Mouse (Mus musculus) hindbrain, embryonic 16.5 days (tissue): ENCODE data around the gene Ube4a. TPM values are rescaled to one million over a fixed set of nuclear protein-coding genes. Genes with fewer than 3 reads are reported as not detected.

Source experiments
- ATAC-seq: fragments of 200-750 bp; cut with Nextera tagmentation; 2 replicates; pipeline ENCODE4 v1.8.0; 2017; ENCODE audit warnings: moderate TSS enrichment, moderate library complexity
- H3K27ac ChIP-seq: fragments of 300-500 bp; sonication (generic); 2 replicates; pipeline ENCODE4 v1.5.1; 2014; ENCODE audit warnings: low read depth, mild to moderate bottlenecking, control low read depth, low read length, moderate library complexity
- H3K27me3 ChIP-seq: fragments of 300-500 bp; sonication (generic); replicated peaks from 2 replicates; pipeline ENCODE4 v1.6.1; 2014; ENCODE audit warnings: low read length; ENCODE audit not compliant: control insufficient read depth, insufficient read depth
- H3K36me3 ChIP-seq: fragments of 300-500 bp; sonication (generic); 2 replicates; pipeline ENCODE4 v1.6.1; 2014; ENCODE audit warnings: mild to moderate bottlenecking, low read length, moderate library complexity, mixed read lengths; ENCODE audit not compliant: control insufficient read depth, insufficient read depth
- H3K4me1 ChIP-seq: fragments of 300-500 bp; sonication (generic); 2 replicates; pipeline ENCODE4 v1.6.1; 2014; ENCODE audit warnings: low read depth, low read length; ENCODE audit not compliant: control insufficient read depth, insufficient read depth
- H3K4me2 ChIP-seq: fragments of 300-500 bp; sonication (generic); 2 replicates; pipeline ENCODE4 v1.6.1; 2014; ENCODE audit warnings: mild to moderate bottlenecking, low read length, control low read depth, moderate library complexity
- H3K4me3 ChIP-seq: fragments of 300-500 bp; sonication (generic); 2 replicates; pipeline ENCODE4 v1.5.1; 2014; ENCODE audit warnings: mild to moderate bottlenecking, low read length, control low read depth, moderate library complexity
- H3K9ac ChIP-seq: fragments of 300-500 bp; sonication (generic); 2 replicates; pipeline ENCODE4 v1.6.1; 2014; ENCODE audit warnings: low read depth, mild to moderate bottlenecking, control low read depth, low read length, moderate library complexity
- H3K9me3 ChIP-seq: fragments of 300-500 bp; sonication (generic); 2 replicates; pipeline ENCODE4 v1.6.1; 2014; ENCODE audit warnings: mild to moderate bottlenecking, low read length, moderate library complexity; ENCODE audit not compliant: control insufficient read depth
- WGBS: fragments of 180-500 bp; shearing (Covaris S2); extraction: QIAGEN DNeasy Blood & Tissue Kit; methylation state at CpG from one replicate; pipeline ENCODE4 v1.1.7; 2014; 5-methylcytosine and 5-hydroxymethylcytosine counted together
- polyA plus RNA-seq: library from polyadenylated mRNA; unstranded; fragments of >200 nt; fragmentation: Nextera tagmentation; extraction: Ambion mirVana; gene quantifications from 2 replicates; pipeline ENCODE4 v1.2.1, GENCODE M21; 2015

The Ube4a gene
- polyA plus RNA-seq, 1 experiment from 2014 or later: 31.8 TPM

- peak within 1 kb of the TSS; percentile 71 for H3K4me3 ChIP-seq
- peak within 1 kb of the TSS; percentile 87 for H3K4me2 ChIP-seq
- under 1% methylated on average over 48 of the region's 48 CpGs for WGBS
- peak; percentile 93 for ATAC-seq
- H3K9me3 ChIP-seq: no peaks in the 10 kb centered on the region
- H3K27me3 ChIP-seq: no peaks in the 10 kb centered on the region
- H3K27ac ChIP-seq: peak within 1 kb of the TSS; percentile 92
- peak within 1 kb of the TSS; percentile 84 for H3K9ac ChIP-seq
- H3K36me3 ChIP-seq: no peaks in the 10 kb centered on the region
- peaks cover 5% of the 10 kb centered on the region for H3K4me1 ChIP-seq
Observed at GRCm38 (mm10) chr9:44920374-44921122, 44.9 kb downstream of the Ube4a start, which contains the start of gene Atp5l. Gene Atp5l, minus strand, starts transcription at chr9:44920742.

DNA sequence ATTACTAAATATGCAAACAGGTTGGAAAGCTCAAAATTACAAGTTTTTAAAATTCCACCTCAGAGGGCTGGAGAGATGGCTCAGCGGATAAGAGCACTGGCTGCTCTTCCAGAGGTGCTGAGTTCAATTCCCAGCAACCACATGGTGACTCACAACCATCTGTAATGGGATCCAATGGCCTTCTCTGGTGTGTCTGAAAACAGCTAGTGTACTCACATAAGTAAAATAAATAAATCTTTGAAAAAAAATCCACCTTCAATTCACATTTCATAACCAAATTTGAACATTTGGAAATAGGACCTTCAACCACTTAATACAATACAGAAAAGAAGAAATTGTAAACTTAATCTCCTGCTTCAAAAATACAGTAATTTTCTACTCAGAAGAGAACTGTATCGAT lies 45.8 kb downstream of the Ube4a start:
- Histone ChIP-seq H3K4me2 (peak overlapping the region; percentile 87), H3K9me3 (no peaks in the 10 kb centered on the region), H3K27ac (no peak overlapping the region), H3K9ac (peak overlapping the region; percentile 84), H3K27me3 (no peaks in the 10 kb centered on the region), H3K4me3 (peak overlapping the region; percentile 71), H3K36me3 (no peaks in the 10 kb centered on the region), H3K4me1 (peaks cover 12% of the 10 kb centered on the region)
- WGBS: 44% methylated on average over 2 of the region's 2 CpGs
- no peak for ATAC-seq

- Histone ChIP-seq H3K9me3 (no peaks in the 10 kb centered on the region), H3K4me3 (no peak overlapping the region), H3K9ac (no peak overlapping the region), H3K4me1 (peaks cover 13% of the 10 kb centered on the region), H3K27ac (no peak overlapping the region), H3K36me3 (peaks cover 8% of the 10 kb centered on the region), H3K4me2 (no peak overlapping the region), H3K27me3 (no peaks in the 10 kb centered on the region)
- ATAC-seq: no peak
- WGBS: 36% methylated on average over 1 of the region's 1 CpGs
Observed at GRCm38 (mm10) chr9:44916196-44916595, 49.2 kb downstream of the Ube4a start.

DNA sequence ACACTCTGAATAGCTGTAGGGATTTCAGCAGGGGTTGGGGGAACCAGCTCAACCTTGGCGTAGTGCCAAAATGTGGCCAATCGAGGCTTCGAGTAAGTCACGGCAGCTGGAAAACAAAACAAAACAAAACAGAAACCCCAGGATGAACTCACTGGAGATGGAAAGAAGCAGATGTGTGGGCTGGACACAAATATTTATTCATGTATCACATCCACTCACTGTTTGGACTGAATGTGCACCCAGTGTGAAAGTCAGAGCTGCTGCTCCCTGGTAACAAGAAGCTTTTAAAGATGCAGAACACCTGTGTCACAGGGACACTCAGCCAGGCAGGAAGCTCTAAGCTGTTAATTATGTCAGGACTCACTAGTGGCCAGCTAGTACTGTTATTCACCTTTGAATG lies 50.7 kb downstream of the Ube4a start:
- Histone ChIP-seq H3K4me3 (no peak overlapping the region), H3K9ac (no peak overlapping the region), H3K9me3 (no peaks in the 10 kb centered on the region), H3K27ac (no peak overlapping the region), H3K4me2 (no peak overlapping the region), H3K4me1 (peaks cover 13% of the 10 kb centered on the region), H3K36me3 (peaks cover 16% of the 10 kb centered on the region), H3K27me3 (no peaks in the 10 kb centered on the region)
- WGBS: 24% methylated on average over 4 of the region's 4 CpGs
- no peak for ATAC-seq

- no peak overlapping the region for H3K4me3 ChIP-seq
- H3K9ac ChIP-seq: no peak overlapping the region
- H3K4me1 ChIP-seq: peaks cover 8% of the 10 kb centered on the region
- H3K4me2 ChIP-seq: no peak overlapping the region
- no peaks in the 10 kb centered on the region for H3K27me3 ChIP-seq
- ATAC-seq: no peak
- 96% methylated on average over 4 of the region's 4 CpGs for WGBS
- no peaks in the 10 kb centered on the region for H3K9me3 ChIP-seq
- H3K36me3 ChIP-seq: peaks cover 16% of the 10 kb centered on the region
- H3K27ac ChIP-seq: no peak overlapping the region
Observed at GRCm38 (mm10) chr9:44911365-44911764, 54.0 kb downstream of the Ube4a start.

DNA sequence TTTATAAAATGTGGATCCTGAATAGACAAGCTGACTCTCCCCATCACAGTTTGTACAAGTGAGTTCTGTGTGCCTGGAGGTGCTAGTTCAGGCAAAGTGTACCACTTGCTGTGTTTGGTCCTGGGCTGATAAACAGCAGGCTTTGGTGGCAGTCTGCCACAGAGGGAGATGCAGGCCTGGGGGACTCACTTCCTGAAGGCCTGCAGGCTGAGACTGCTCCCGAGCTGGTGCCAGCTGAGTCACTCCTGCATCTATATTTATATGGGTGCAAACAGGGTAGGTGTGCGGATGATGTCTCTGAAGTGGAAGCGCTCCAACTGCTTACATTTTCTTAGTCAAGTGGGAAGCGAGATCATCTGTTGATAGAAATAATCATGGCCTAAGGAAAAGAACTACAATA lies 59.8 kb downstream of the Ube4a start:
- WGBS: 77% methylated on average over 4 of the region's 4 CpGs
- no peak overlapping the region for H3K4me2 ChIP-seq

GRCm38 (mm10) chr9:44904964-44905363 lies 60.4 kb downstream of the Ube4a start:
- H3K9ac ChIP-seq: no peak overlapping the region
- no peak overlapping the region for H3K27ac ChIP-seq
- H3K4me2 ChIP-seq: no peak overlapping the region
- H3K4me3 ChIP-seq: no peak overlapping the region
- H3K27me3 ChIP-seq: no peaks in the 10 kb centered on the region
- no peaks in the 10 kb centered on the region for H3K4me1 ChIP-seq
- H3K9me3 ChIP-seq: no peaks in the 10 kb centered on the region
- no peaks in the 10 kb centered on the region for H3K36me3 ChIP-seq
- no peak for ATAC-seq
- 66% methylated on average over 5 of the region's 5 CpGs for WGBS

More for the DNA sequence above, 59.8 kb downstream of the Ube4a start:
- Histone ChIP-seq H3K4me1 (no peaks in the 10 kb centered on the region), H3K27ac (no peak overlapping the region), H3K36me3 (peaks cover 3% of the 10 kb centered on the region), H3K4me3 (no peak overlapping the region), H3K27me3 (no peaks in the 10 kb centered on the region), H3K9ac (no peak overlapping the region), H3K9me3 (no peaks in the 10 kb centered on the region)
- ATAC-seq: no peak

GRCm38 (mm10) chr9:44903856-44904255 lies 61.5 kb downstream of the Ube4a start:
- H3K4me2 ChIP-seq: no peak overlapping the region
- H3K4me3 ChIP-seq: no peak overlapping the region
- H3K9ac ChIP-seq: no peak overlapping the region
- H3K27ac ChIP-seq: no peak overlapping the region
- H3K36me3 ChIP-seq: no peaks in the 10 kb centered on the region
- no peak for ATAC-seq
- no peaks in the 10 kb centered on the region for H3K4me1 ChIP-seq
- H3K27me3 ChIP-seq: no peaks in the 10 kb centered on the region
- no peaks in the 10 kb centered on the region for H3K9me3 ChIP-seq
- WGBS: 90% methylated on average over 4 of the region's 4 CpGs

DNA sequence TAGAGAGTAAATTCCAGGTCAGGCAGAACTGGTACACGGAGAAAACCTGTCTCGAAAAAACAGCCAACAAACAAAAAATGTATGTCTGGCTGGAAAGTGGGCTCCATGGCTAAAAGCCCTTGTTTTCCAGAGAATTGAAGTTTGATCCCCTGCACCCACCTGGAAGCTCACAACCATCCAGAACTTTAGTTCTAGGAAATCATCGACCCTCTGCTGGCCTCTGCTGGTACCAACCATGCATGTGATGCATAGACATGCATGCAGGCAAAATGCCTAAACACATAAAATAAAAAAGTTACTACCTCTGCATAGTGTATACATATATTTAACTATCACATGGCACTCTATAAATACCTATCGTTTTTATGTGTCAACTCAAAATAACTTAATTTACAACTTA lies 65.0 kb downstream of the Ube4a start:
- no peak overlapping the region for H3K4me2 ChIP-seq
- no peak overlapping the region for H3K4me3 ChIP-seq
- H3K27me3 ChIP-seq: no peaks in the 10 kb centered on the region
- 73% methylated on average over 4 of the region's 4 CpGs for WGBS
- H3K4me1 ChIP-seq: no peaks in the 10 kb centered on the region
- H3K9ac ChIP-seq: no peak overlapping the region
- no peaks in the 10 kb centered on the region for H3K9me3 ChIP-seq
- no peak for ATAC-seq
- H3K36me3 ChIP-seq: no peaks in the 10 kb centered on the region
- no peak overlapping the region for H3K27ac ChIP-seq
